In the genomic region with DNA sequence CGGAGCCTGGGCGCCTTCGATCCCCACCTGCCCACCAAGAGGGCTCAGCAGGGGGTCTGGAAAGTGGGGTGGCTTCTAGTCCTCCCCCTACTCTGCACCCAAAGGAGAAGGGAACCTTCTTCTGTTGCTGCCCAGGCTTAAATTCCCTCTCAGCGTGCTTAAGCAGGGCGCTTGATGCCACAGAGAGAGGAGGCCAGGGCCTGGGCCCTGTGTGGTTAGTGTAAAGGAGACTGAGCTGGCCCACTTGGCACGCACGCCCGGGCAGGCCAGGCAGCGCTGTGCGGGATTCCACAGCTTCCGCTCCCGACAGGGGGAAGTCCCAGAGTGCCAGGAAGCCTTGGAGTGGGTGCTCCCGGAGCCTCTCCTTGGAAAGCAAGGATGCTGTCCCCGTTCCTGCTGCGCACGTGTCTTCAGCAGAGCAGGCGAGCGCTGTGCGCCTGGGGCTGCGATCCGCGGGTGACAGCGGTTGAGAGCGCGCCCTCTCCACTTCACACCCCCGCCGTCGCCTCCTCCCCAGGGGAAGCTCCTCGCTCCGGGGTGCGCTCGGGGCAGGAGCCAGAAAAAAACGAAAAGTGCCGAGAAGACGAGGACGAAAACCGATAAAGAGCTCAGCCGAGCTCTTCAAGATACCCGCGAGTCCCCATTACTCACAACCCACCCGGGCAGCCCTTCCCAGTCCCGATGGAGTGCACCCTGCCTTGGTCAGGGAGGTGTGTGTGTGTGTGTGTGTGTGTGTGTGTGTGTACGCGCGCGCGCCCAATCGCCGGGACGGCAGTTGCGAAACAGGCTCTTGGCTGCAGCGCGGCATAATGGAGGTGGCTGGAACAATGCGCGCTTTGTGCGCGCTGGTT, we compare ENCODE assay signal across 7 mouse cellular contexts.
DNase-seq lines count a peak whose midpoint lies in the region; ATAC-seq and TF ChIP-seq lines count a peak whose summit lies in the region.

No protein-coding gene starts in this region.

- no peaks in the 10 kb centered on the region for H3K36me3 ChIP-seq in hindbrain, postnatal 0 days (ENCODE audit: insufficient read depth, low read length)

- peak overlapping the region; percentile 38 for H3K4me3 ChIP-seq in hindbrain, postnatal 0 days (ENCODE audit: low read length)

- peak overlapping the region; percentile 65 for H3K27ac ChIP-seq in hindbrain, postnatal 0 days

- WGBS in hindbrain, postnatal 0 days, result 4% methylated on average over 53 of the region's 57 CpGs

- no peaks in the 10 kb centered on the region for H3K9me3 ChIP-seq in hindbrain, postnatal 0 days (ENCODE audit: low read length)

- DNase-seq in T-cell, adult 2 months (ENCODE audit: low spot score), result peak; percentile 34
- DNase-seq in cerebellum, postnatal 25 days, result peak; percentile 48 to 64
- peak; percentile 47 to 60 for DNase-seq in gastrocnemius, adult 8-10 months (ENCODE audit: low spot score in 2 of 2)
- peak; percentile 75 for DNase-seq in hindbrain, postnatal 0 days (ENCODE audit: low spot score)
- DNase-seq in left cerebral cortex, adult 8-10 months (ENCODE audit: low spot score in 2 of 2), result peak; percentile 55 to 71
- peak; percentile 70 to 86 for DNase-seq in lung, postnatal 4 days
- DNase-seq in right cerebral cortex, postnatal 10 days (ENCODE audit: low spot score in 2 of 2), result peak; percentile 70 to 71

- peaks cover 4% of the 10 kb centered on the region; the same call in 1 of the 2 replicates for H3K4me1 ChIP-seq in hindbrain, postnatal 0 days (ENCODE audit: insufficient read depth, low read length)

- TF ChIP-seq CTCF in hindbrain, postnatal 0 days (IDR thresholded peaks at IDR 0.05; ENCODE audit: low read depth), result no peak

- H3K4me2 ChIP-seq in hindbrain, postnatal 0 days (ENCODE audit: low read depth, low read length), result peak overlapping the region; percentile 61

- H3K27me3 ChIP-seq in hindbrain, postnatal 0 days (ENCODE audit: insufficient read depth, low read length), result peaks cover 4% of the 10 kb centered on the region; the same call in 1 of the 2 replicates

- H3K9ac ChIP-seq in hindbrain, postnatal 0 days (replicated peaks; ENCODE audit: low read length), result peak overlapping the region; percentile 48

- peak; percentile 72 for ATAC-seq in hindbrain, postnatal 0 days

Comparison
In these comparisons a context has a peak if more than half of its experiments do, and no peak if none do; other contexts are left out.
1. Peak in every context shown above with its lines: DNase-seq, ATAC-seq, H3K4me3 ChIP-seq and H3K27ac ChIP-seq.